Mouse (Mus musculus) stomach, embryonic 16.5 days (tissue): Measurements from ENCODE around the gene Itga10. TPM values are rescaled to one million over a fixed set of nuclear protein-coding genes. Genes with fewer than 3 reads are reported as not detected.
"Not testable (repeated sequence)": the region's sequence is repeated elsewhere in the genome, so short reads cannot be mapped to it uniquely, and the experiment has no call there.

ENCODE experiments used
- ATAC-seq: fragments of 200-750 bp; cut with Nextera tagmentation; 2 replicates; pipeline ENCODE4 v1.8.0; 2017; ENCODE audit warnings: moderate number of reproducible peaks, moderate TSS enrichment; ENCODE audit not compliant: insufficient read depth, low FRiP score
- H3K27ac ChIP-seq: fragments of 300-500 bp; sonication (generic); 2 replicates; pipeline ENCODE4 v1.5.1; 2014; ENCODE audit warnings: low read length
- H3K27me3 ChIP-seq: fragments of 300-500 bp; sonication (generic); 2 replicates; pipeline ENCODE4 v1.6.1; 2014; ENCODE audit warnings: low read length, control low read depth, mixed read lengths; ENCODE audit not compliant: control insufficient read depth, insufficient read depth
- H3K36me3 ChIP-seq: fragments of 300-500 bp; sonication (generic); 2 replicates; pipeline ENCODE4 v1.6.1; 2014; ENCODE audit warnings: low read length; ENCODE audit not compliant: control insufficient read depth, insufficient read depth
- H3K4me1 ChIP-seq: fragments of 300-500 bp; sonication (generic); 2 replicates; pipeline ENCODE4 v1.6.1; 2014; ENCODE audit warnings: low read length, control low read depth, mixed read lengths; ENCODE audit not compliant: control insufficient read depth, insufficient read depth
- H3K4me2 ChIP-seq: fragments of 300-500 bp; sonication (generic); 2 replicates; pipeline ENCODE4 v1.6.1; 2014; ENCODE audit warnings: low read depth, low read length, mixed read lengths
- H3K4me3 ChIP-seq: fragments of 300-500 bp; sonication (generic); replicated peaks from 2 replicates; pipeline ENCODE4 v1.5.1; 2014; ENCODE audit warnings: mild to moderate bottlenecking, low read length
- H3K9ac ChIP-seq: fragments of 300-500 bp; sonication (generic); 2 replicates; pipeline ENCODE4 v1.6.1; 2014; ENCODE audit warnings: low read length
- H3K9me3 ChIP-seq: fragments of 300-500 bp; sonication (generic); replicated peaks from 2 replicates; pipeline ENCODE4 v1.6.1; 2016; ENCODE audit warnings: low read length, control low read depth; ENCODE audit not compliant: control insufficient read depth
- WGBS: fragments of 180-500 bp; shearing (Covaris S2); extraction: QIAGEN DNeasy Blood & Tissue Kit; methylation state at CpG from one replicate; pipeline ENCODE4 v1.1.7; 2014; 5-methylcytosine and 5-hydroxymethylcytosine counted together
- polyA plus RNA-seq: library from polyadenylated mRNA; unstranded; fragments of >200 nt; fragmentation: Nextera tagmentation; extraction: Ambion mirVana; gene quantifications from 2 replicates; pipeline ENCODE4 v1.2.1, GENCODE M21; 2015

Gene Itga10
- polyA plus RNA-seq, 1 experiment from 2014 or later: 0.85 TPM

- H3K4me3 ChIP-seq: peak overlapping the region; percentile 38
- WGBS: 47% methylated on average over 17 of the region's 17 CpGs
- peaks cover 8% of the 10 kb centered on the region; the same call in 1 of the 2 replicates for H3K4me1 ChIP-seq
- H3K27me3 ChIP-seq: no peaks in the 10 kb centered on the region; the same call in 1 of the 2 replicates
- peak overlapping the region; percentile 55 for H3K4me2 ChIP-seq
- no peaks in the 10 kb centered on the region for H3K9me3 ChIP-seq
- H3K36me3 ChIP-seq: no peaks in the 10 kb centered on the region
- H3K27ac ChIP-seq: no peak overlapping the region
- peak overlapping the region; percentile 65 for H3K9ac ChIP-seq
- no peak for ATAC-seq
These were observed 38.9 kb downstream of the Itga10 start for GRCm38 (mm10) chr3:96684151-96684821.

GRCm38 (mm10) chr3:96684822-96685156, 39.4 kb downstream of the Itga10 start:
- Histone ChIP-seq H3K9me3 (no peaks in the 10 kb centered on the region), H3K27ac (no peak overlapping the region), H3K36me3 (no peaks in the 10 kb centered on the region), H3K4me3 (peak overlapping the region; percentile 38), H3K4me1 (peaks cover 7% of the 10 kb centered on the region; the same call in 1 of the 2 replicates), H3K27me3 (no peaks in the 10 kb centered on the region; the same call in 1 of the 2 replicates), H3K9ac (peak overlapping the region; percentile 65), H3K4me2 (peak overlapping the region; percentile 55)
- no peak for ATAC-seq
- 20% methylated on average over 28 of the region's 28 CpGs for WGBS

- H3K4me2 ChIP-seq, H3K4me3 ChIP-seq, ATAC-seq, H3K9me3 ChIP-seq, H3K36me3 ChIP-seq, H3K27me3 ChIP-seq, H3K9ac ChIP-seq, H3K4me1 ChIP-seq, H3K27ac ChIP-seq: not testable (repeated sequence)
- WGBS: 93% methylated on average over 5 of the region's 5 CpGs
These were observed 40.7 kb downstream of the Itga10 start for GRCm38 (mm10) chr3:96686057-96686456.

GRCm38 (mm10) chr3:96688854-96689253, 43.5 kb downstream of the Itga10 start:
- H3K36me3 ChIP-seq: no peaks in the 10 kb centered on the region
- H3K9ac ChIP-seq: no peak overlapping the region
- no peak overlapping the region for H3K4me3 ChIP-seq
- ATAC-seq: no peak
- no peaks in the 10 kb centered on the region; the same call in 1 of the 2 replicates for H3K27me3 ChIP-seq
- H3K4me2 ChIP-seq: no peak overlapping the region
- no peaks in the 10 kb centered on the region for H3K9me3 ChIP-seq
- 74% methylated on average over 11 of the region's 11 CpGs for WGBS
- H3K27ac ChIP-seq: no peak overlapping the region
- H3K4me1 ChIP-seq: peaks cover 7% of the 10 kb centered on the region

- H3K9me3 ChIP-seq: no peaks in the 10 kb centered on the region
- H3K4me2 ChIP-seq: no peak overlapping the region
- H3K27ac ChIP-seq: no peak overlapping the region
- H3K4me1 ChIP-seq: peaks cover 2% of the 10 kb centered on the region; the same call in 1 of the 2 replicates
- no peak overlapping the region for H3K9ac ChIP-seq
- ATAC-seq: no peak
- no peaks in the 10 kb centered on the region for H3K36me3 ChIP-seq
- WGBS: 55% methylated on average over 3 of the region's 3 CpGs
- H3K4me3 ChIP-seq: no peak overlapping the region
- H3K27me3 ChIP-seq: no peaks in the 10 kb centered on the region; the same call in 1 of the 2 replicates
These were observed 44.9 kb downstream of the Itga10 start for GRCm38 (mm10) chr3:96690298-96690697.

- no peaks in the 10 kb centered on the region for H3K27me3 ChIP-seq
- H3K27ac ChIP-seq: peak overlapping the region; percentile 23; the same call in 1 of the 2 replicates
- H3K9me3 ChIP-seq: no peaks in the 10 kb centered on the region
- no peak for ATAC-seq
- H3K9ac ChIP-seq: no peak overlapping the region; the same call in 1 of the 2 replicates
- 0 out of 2 replicates have a peak overlapping the region, but pooled peaks have one; percentile 12 for H3K4me2 ChIP-seq
- H3K4me1 ChIP-seq: peaks cover 8% of the 10 kb centered on the region
- 12% methylated on average over 3 of the region's 3 CpGs for WGBS
- no peaks in the 10 kb centered on the region for H3K36me3 ChIP-seq
- H3K4me3 ChIP-seq: no peak overlapping the region
These were observed 47.1 kb downstream of the Itga10 start for GRCm38 (mm10) chr3:96692506-96692905.

GRCm38 (mm10) chr3:96693579-96693978, 48.2 kb downstream of the Itga10 start:
- H3K27me3 ChIP-seq: no peaks in the 10 kb centered on the region
- no peak for ATAC-seq
- H3K27ac ChIP-seq: no peak overlapping the region
- no peak overlapping the region for H3K4me3 ChIP-seq
- H3K9me3 ChIP-seq: no peaks in the 10 kb centered on the region
- H3K4me1 ChIP-seq: peaks cover 16% of the 10 kb centered on the region
- H3K4me2 ChIP-seq: no peak overlapping the region
- WGBS: 65% methylated on average over 1 of the region's 1 CpGs
- H3K36me3 ChIP-seq: no peaks in the 10 kb centered on the region
- H3K9ac ChIP-seq: no peak overlapping the region

- Histone ChIP-seq H3K9ac (peak within 1 kb of the TSS; percentile 96), H3K4me2 (peak within 1 kb of the TSS; percentile 84), H3K36me3 (peaks cover 12% of the 10 kb centered on the region; the same call in 1 of the 2 replicates), H3K9me3 (no peaks in the 10 kb centered on the region), H3K4me1 (peaks cover 20% of the 10 kb centered on the region), H3K27ac (peak within 1 kb of the TSS; percentile 85), H3K27me3 (no peaks in the 10 kb centered on the region), H3K4me3 (peak within 1 kb of the TSS; percentile 83)
- peak; percentile 91 for ATAC-seq
- WGBS: under 1% methylated on average over 35 of the region's 35 CpGs
These were observed 50.9 kb downstream of the Itga10 start, which contains the start of gene Pias3 for GRCm38 (mm10) chr3:96696198-96696765. Pias3 (plus strand) TSS chr3:96696384.
